Mouse (Mus musculus) left cerebral cortex, postnatal 10 days (tissue): ENCODE measurements around the gene Rab26. TPM values are rescaled to one million over a fixed set of nuclear protein-coding genes. Genes with fewer than 3 reads are reported as not detected.

Source experiments
- DNase-seq, 2 experiments: peaks; one replicate each; pipeline ENCODE4 v3.0.0; 2021 to 2022; ENCODE audit warnings: low spot score in 2 of 2, mixed read lengths in 1 of 2; ENCODE audit errors: extremely low spot score in 1 of 2
- intact Hi-C: fragments of 180-260 bp; cut with DNase I; formaldehyde crosslinking; loops from one replicate; pipeline ENCODE4 v1.15.1; 2025
- total RNA-seq, 2 experiments: library from RNA; stranded (reverse); gene quantifications; 2 replicates each; pipeline ENCODE4 v1.2.3; 2021

Gene Rab26
- total RNA-seq, 2 experiments from 2014 or later: 22.6 to 29.8 TPM

DNA sequence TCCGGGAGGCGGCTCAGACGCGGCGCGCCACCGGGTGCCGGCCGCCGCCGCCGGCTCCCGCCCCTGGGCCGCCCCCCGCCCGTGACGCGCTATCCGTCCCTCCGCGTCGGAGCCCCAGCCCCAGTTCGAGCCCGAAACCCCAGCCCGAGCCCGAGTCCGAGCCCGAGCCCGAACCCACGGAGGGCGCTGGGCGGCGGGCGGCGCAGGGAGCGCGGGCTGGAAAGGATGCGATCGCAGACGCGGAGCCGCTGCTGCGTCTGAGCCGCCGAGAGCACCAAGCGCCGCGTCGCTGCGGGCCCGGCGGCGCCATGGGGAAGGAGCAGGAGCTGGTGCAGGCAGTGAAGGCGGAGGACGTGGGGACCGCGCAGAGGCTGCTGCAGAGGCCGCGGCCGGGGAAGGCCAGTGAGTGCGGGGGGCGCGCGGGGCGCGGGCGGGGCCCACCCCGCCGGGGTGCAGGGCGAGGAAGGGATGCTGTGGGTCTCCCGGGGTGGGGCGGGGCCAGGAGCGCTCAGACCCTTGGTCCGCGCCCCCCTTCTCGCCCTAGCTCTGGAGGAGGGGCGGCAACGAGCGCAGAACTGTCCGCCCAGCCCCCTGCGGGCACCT lies 45.2 kb downstream of the Rab26 start:
- intact Hi-C loops: no loop called here

DNA sequence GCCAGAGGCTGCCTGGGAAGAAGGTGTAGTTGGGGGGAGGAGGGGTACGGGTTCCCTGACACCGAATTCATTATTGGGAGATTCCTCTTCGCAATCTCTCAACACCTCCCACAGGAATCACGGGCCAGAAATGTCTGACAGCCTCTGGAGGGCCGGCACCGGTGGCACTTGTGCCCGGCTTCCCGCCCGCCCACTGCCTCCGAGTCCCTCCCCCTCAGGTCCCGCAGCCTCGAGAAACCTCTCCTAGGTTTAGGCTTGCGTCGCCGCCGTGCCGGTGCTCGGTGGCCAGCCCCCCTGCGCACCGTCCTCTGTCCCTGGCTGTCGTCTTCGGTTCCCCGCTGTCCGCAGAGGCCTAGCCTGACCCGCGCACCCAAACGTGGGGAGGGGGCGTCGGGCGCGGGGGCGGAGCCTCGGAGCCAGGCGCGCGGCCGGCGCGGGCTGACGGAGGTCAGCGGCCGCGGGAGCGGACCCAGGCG lies 45.8 kb downstream of the Rab26 start, which contains the start of gene Caskin1:
Gene Caskin1, plus strand, starts transcription at position 416 of the 476 bp plus-strand sequence.
- DNase-seq: peak in 1 of 2 experiments; percentile 68
- intact Hi-C loops: no loop called here

More for the DNA sequence above, 45.2 kb downstream of the Rab26 start:
- peak in 1 of 2 experiments; percentile 77 for DNase-seq

- intact Hi-C loops: no loop called here
- peak; percentile 70 to 80 for DNase-seq
Observed at GRCm38 (mm10) chr17:24485090-24485860, 48.7 kb downstream of the Rab26 start.

- no peak for DNase-seq
- intact Hi-C loops: no loop called here
Observed at GRCm38 (mm10) chr17:24483495-24483894, 50.5 kb downstream of the Rab26 start.

- no peak for DNase-seq
- intact Hi-C loops: no loop called here
Observed at GRCm38 (mm10) chr17:24481027-24481815, 52.8 kb downstream of the Rab26 start.

DNA sequence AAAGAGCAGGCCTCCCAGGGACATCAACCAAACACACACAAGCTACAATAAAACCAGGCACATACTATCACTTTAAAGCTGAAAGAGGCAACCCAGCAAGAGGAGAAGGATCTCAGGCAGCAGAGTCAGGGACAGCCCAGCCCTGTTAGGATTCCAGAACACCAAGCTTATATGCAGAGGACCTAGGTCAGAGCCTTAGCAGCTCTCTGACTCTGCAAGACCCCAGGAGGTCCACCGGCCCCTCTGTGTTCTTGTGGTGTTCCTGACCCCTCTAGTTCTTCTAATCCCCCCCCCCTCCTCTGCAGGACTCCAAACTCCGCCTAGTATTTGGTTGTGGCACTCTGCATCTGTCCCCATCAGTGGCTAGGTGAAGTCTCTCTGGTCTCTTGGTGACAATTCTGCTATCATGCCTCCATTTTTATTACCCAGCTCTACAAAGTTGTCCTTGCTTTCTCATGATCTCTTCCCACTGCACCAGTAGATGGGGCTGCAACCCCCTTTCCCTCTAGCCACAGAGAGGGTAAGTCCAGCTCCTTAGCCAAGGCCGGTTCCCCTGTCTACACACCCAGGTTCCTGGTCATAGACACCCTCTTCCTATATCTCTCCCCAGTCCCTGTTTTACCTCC lies 53.7 kb downstream of the Rab26 start:
- intact Hi-C loops: no loop called here
- no peak for DNase-seq

GRCm38 (mm10) chr17:24479431-24479830 lies 54.6 kb downstream of the Rab26 start:
- intact Hi-C loops: no loop called here
- no peak for DNase-seq

GRCm38 (mm10) chr17:24478663-24479380 lies 55.2 kb downstream of the Rab26 start, which contains the start of gene Mlst8:
Gene Mlst8, minus strand, starts transcription at chr17:24479078.
- intact Hi-C loops: no loop called here

GRCm38 (mm10) chr17:24477985-24478600 lies 55.9 kb downstream of the Rab26 start:
- intact Hi-C loops: no loop called here

More at GRCm38 (mm10) chr17:24478663-24479380, 55.2 kb downstream of the Rab26 start, which contains the start of gene Mlst8:
- peak; percentile 94 to 98 for DNase-seq

More at GRCm38 (mm10) chr17:24477985-24478600, 55.9 kb downstream of the Rab26 start:
- DNase-seq: peak in 1 of 2 experiments; percentile 49

Other genes with a start within 250 kb of the Rab26 start
- gene Abca17, start 183.1 kb downstream of the Rab26 start, total RNA-seq: 1 to 10 TPM; 1.1 TPM
- 100 to 1,000 TPM; 129 to 135 TPM for gene Abca3, start 182.3 kb downstream of the Rab26 start, total RNA-seq
- 100 to 1,000 TPM; 164 to 166 TPM for gene Rnps1, start 119.6 kb downstream of the Rab26 start, total RNA-seq
- gene Eci1, start 107.6 kb downstream of the Rab26 start, total RNA-seq: 10 to 100 TPM; 15.1 to 16.9 TPM
- gene Dnase1l2, start 91.1 kb downstream of the Rab26 start, total RNA-seq: 1 to 10 TPM; 5.7 to 6.5 TPM
- 10 to 100 TPM; 30.8 to 31.3 TPM for gene E4f1, start 63.9 kb downstream of the Rab26 start, total RNA-seq
- gene Pgp, start 63.8 kb downstream of the Rab26 start, total RNA-seq: 10 to 100 TPM; 66.4 to 66.7 TPM
- 1 to 10 TPM in 1 of 2 experiments, under 1 TPM in 1; 0.88 to 1.4 TPM for gene Bricd5, start 60.3 kb downstream of the Rab26 start, total RNA-seq
- gene Mlst8, start 55.1 kb downstream of the Rab26 start, total RNA-seq: 10 to 100 TPM; 31.6 to 37.4 TPM
- 100 to 1,000 TPM; 161 to 162 TPM for gene Caskin1, start 45.6 kb downstream of the Rab26 start, total RNA-seq
- 100 to 1,000 TPM; 105 to 107 TPM for gene Traf7, start 6.3 kb downstream of the Rab26 start, total RNA-seq
- gene Pkd1, start 15.6 kb upstream of the Rab26 start, total RNA-seq: 10 to 100 TPM; 60.8 to 66.7 TPM
- gene Tsc2, start 98.4 kb upstream of the Rab26 start, total RNA-seq: 100 to 1,000 TPM; 130 to 143 TPM
- 1 to 10 TPM; 4.6 to 5.9 TPM for gene Nthl1, start 98.5 kb upstream of the Rab26 start, total RNA-seq
- 10 to 100 TPM; 55.0 to 55.2 TPM for gene Slc9a3r2, start 116.1 kb upstream of the Rab26 start, total RNA-seq
- not detected for gene Npw, start 124.2 kb upstream of the Rab26 start, total RNA-seq
- gene Zfp598, start 135.5 kb upstream of the Rab26 start, total RNA-seq: 10 to 100 TPM; 37.2 to 38.1 TPM
- gene Syngr3, start 155.7 kb upstream of the Rab26 start, total RNA-seq: 100 to 1,000 TPM; 248 to 254 TPM
- gene Gfer, start 161.9 kb upstream of the Rab26 start, total RNA-seq: 10 to 100 TPM; 21.5 TPM
- gene Noxo1, start 162.0 kb upstream of the Rab26 start, total RNA-seq: 1 to 10 TPM; 2.7 to 5.1 TPM
- gene Tbl3, start 173.4 kb upstream of the Rab26 start, total RNA-seq: 10 to 100 TPM; 30.9 to 37.9 TPM
- under 1 TPM in 1 of 2 experiments, not detected in 1; 0.69 TPM for gene Rnf151, start 183.9 kb upstream of the Rab26 start, total RNA-seq
- 100 to 1,000 TPM; 575 to 607 TPM for gene Rps2, start 183.9 kb upstream of the Rab26 start, total RNA-seq
- 100 to 1,000 TPM; 156 to 176 TPM for gene Ndufb10, start 190.3 kb upstream of the Rab26 start, total RNA-seq
- under 1 TPM; 0.43 to 0.49 TPM for gene Rpl3l, start 193.6 kb upstream of the Rab26 start, total RNA-seq
- gene Msrb1, start 202.4 kb upstream of the Rab26 start, total RNA-seq: 10 to 100 TPM; 44.2 to 47.8 TPM
- gene Hs3st6, start 218.8 kb upstream of the Rab26 start, total RNA-seq: under 1 TPM in 1 of 2 experiments, not detected in 1; 0.49 TPM